Mouse (Mus musculus) spleen, adult 18-20 months (tissue): ENCODE measurements around the gene Lrp4.

Experiments used
- DNase-seq, 2 experiments: peaks; one replicate each; pipeline ENCODE4 v3.0.0; 2022; ENCODE audit warnings: mixed read lengths in 2 of 2

Gene Lrp4

GRCm38 (mm10) chr2:91454434-91454833 lies 2.9 kb upstream of the Lrp4 start:
- no peak for DNase-seq

- no peak for DNase-seq
Observed at GRCm38 (mm10) chr2:91455826-91456225, 1.5 kb upstream of the Lrp4 start.

- no peak for DNase-seq
Observed at GRCm38 (mm10) chr2:91456491-91457100, 715 bp upstream of the Lrp4 start.

DNA sequence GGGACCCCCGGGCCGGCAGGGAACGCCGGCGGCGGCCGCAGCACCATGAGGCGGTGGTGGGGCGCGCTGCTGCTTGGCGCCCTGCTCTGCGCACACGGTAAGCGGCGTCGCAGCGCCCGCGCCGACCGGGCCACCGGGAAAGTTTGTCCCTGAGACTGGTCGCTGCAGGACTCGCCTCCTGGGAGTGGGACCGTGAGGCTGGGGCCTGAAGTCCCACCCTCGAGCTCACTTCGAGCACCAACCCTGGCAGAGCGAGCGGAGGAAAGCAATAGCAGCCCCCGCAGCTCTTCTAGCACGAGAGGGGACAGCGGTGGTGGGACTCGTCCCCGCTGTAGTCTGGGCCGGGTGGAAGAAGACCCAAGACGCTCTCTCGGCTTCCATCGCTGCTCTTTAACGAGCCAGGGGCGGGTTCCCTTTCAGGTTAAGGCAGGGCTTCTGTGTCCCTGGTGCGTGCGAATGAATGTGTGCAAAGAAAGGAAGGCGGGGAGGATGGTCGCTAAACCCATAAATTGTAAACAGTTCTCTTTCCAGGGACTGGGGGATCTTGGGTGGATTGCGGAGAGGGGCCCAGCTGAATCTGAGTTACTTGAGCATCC lies 443 bp downstream of the Lrp4 start:
- DNase-seq = no peak

DNA sequence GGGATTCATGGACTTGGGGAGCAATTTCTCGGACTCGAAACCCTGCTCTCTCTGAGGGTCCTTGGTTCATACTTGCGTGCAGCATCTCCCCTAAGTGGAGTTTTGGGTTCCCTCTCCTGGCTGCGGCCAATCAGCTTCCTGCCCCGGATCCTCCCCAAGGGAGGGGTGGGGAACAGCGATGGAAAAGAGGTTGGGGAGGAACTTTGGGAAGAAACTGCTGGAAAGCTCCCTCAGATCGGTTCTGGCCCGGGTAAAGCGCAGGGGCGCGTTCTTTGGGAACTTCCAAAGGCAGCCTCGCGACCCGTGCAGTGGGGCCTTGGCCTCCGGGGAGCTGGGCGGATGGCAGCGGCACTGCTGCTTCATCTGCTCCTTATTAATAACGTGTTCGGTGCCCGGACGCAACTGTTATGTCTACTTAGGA lies 951 bp downstream of the Lrp4 start:
- peak in 1 of 2 experiments; percentile 9 for DNase-seq

- DNase-seq = no peak
Observed at GRCm38 (mm10) chr2:91458673-91459391, 1.5 kb downstream of the Lrp4 start.

DNA sequence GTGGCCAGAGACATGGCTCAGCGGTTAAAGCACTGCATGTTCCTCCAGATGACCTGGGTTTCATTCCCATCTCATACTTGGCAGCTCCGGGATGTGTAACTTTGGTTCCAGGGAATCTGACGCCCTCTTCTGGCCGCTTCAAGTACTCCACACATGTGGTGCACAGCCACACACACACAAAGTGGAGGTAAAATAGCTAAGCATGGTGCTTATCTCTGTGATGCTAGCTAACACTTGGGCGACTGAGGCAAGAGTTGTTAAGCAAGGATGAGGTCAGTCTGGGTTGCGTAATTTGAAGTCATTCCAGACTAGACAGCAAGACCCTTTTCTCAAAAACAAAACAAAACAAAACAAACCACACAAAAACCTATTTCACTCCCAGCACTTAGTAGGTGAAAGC lies 2.8 kb downstream of the Lrp4 start:
- DNase-seq = no peak

DNA sequence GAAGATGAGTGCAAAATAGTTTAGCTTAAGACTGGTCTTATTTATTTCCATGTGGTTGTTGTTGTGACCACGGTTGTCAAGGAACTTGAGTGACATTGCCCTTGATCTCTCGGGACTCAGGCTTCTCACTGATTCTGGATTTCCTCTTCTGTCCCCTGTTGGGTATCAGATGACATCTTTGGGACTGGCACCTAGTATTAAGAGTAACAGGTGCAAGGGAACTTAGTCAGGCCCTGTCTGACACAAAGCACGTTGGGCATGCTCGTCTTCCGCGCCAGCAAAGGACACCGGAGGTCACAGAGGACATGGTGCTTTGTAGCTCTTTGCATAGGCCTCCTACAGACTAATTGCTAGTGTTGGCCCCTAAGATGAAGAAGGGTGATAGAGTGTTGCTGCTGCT lies 3.5 kb downstream of the Lrp4 start:
- no peak for DNase-seq

GRCm38 (mm10) chr2:91461341-91461740 lies 4.0 kb downstream of the Lrp4 start:
- no peak for DNase-seq

DNA sequence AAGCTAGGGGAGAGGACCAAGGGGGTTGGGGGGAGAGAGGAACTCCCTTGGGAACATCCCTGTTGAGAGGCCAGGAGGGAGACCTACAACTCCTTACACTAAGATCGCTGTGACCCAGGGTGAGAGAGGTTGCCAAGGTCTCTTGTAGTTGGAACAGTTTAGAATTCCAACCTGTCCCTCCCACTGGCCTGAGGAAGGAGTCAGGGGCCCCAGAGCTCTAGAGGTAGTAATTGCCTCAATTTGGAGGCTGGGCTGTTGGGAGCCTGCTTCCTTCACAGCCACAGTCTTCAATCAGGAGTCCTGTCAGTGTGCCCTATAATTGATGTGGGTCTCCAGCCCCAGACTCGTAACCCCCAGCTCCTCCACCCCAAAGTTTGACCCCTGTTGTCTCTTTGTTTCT lies 4.9 kb downstream of the Lrp4 start:
- no peak for DNase-seq

DNA sequence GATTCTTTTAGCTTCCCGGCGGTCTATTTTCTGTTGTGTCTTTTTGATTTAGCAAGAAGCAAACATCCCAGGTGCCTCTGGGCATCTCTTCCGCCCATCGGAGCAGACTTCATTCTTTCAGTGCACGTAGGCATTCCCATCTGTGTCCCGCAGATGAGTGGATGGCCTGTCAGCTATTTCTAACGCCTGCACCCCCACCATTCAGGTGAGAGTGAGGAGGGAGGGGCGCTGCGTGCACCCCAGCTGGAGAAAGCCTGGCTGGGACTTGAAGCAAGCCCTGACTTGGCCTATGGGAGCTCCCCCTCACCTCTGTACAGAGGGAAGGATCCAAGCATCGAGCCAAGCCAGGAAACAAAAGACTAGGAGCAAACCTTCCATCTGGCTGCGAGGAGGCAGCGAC lies 5.4 kb downstream of the Lrp4 start:
- no peak for DNase-seq

DNA sequence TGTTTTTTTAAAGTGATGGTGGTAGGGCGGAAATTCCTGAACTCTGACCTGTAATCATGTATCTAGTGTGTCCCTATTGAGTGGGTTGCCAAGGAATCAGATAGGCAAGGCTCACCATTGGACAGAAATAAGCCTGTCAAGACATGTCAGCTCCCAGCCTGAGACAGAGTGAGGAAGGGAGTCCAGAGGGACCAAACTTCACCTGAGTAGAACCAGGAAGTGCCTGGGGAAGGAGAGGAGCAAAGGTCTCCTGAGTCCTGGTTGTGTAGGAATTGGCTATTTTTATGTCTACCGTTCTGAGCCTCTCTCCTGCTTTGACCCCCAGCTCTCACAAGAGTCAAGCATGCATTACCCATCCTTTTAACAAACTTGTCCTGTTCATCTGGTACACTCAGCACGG lies 8.6 kb downstream of the Lrp4 start:
- DNase-seq = no peak

DNA sequence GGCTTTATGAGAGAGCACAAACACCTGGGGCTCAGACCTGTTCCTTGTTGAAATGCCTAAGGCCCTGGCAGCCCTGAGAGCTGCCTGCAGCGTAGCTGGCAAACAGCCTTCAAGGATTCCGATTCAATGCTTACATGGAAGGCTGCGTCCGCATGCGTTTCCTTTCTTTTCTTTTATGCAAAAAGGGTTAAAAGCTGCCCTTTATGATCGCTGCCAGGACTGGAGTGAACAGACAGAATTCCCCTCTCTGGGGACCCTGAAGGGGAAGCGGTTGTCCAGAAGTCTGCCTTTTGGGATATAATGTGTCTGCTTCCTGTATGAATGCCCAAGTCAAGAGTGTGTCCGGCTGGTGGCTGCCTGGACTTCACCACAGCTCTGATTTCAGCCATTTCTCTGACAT lies 10.3 kb downstream of the Lrp4 start:
- no peak for DNase-seq

DNA sequence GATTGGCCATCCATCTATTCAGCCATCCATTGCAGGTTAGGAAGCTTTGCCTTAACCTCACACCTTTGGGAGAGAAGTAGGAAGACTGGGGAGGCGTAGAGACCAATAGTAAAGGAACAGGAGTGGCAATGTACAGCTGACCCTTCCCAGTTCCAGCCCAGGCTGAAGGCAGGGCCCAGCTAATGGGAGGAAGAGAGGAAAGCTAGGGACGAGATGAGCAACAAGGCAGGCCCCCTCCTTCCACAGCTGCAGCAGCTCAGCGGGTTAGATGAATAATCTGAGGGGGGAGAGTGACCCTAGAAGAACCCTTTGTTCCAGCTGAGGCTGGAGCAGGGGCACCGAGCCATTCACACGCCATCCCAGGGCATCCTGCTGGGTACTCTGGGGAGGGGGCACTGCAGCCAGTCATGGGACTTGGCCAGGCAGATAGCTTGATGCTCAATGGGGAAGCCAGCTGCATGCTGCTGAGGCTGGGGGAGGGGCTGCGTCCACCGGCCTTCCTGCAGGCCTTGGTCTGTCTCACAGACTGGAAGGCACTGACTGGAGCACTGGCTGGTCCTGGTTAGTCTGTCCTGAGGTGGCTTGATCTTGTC lies 12.8 kb downstream of the Lrp4 start:
- DNase-seq = no peak

GRCm38 (mm10) chr2:91474358-91474757 lies 17.0 kb downstream of the Lrp4 start:
- no peak for DNase-seq

DNA sequence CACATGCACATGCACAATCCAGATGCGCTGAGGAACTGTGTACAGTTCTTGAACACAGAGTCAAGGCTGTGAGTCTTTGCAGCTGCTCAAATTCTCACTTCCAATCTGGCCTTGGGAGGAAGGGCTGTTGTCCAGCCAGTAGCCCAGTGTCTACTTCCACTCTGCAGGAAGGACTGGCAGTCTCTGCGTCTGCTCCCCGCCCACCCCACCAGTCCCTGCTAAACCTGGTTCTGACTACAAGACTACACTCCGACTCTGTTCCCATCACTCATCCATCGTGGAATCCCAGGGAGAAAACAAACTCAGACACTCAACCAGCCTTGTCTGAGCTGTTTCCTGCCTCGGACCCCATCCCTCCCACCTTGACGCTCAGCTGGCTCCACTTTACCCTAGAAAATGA lies 18.5 kb downstream of the Lrp4 start:
- no peak for DNase-seq

DNA sequence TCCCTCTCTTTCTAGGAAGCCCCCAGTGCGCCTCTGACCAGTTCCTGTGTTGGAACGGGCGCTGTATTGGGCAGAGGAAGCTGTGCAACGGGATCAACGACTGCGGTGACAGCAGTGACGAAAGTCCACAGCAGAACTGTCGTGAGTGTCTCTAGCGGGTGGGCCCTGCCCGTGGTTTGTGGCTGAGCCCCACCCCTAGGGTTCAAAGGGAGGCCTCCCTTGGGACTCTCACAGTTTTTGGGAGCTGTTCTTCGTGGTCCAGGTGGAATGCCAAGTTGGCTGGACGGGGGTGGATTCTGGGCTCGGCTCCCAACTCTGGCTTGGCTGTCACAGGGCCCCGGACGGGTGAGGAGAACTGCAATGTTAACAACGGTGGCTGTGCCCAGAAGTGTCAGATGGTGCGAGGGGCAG lies 18.9 kb downstream of the Lrp4 start:
- no peak for DNase-seq

GRCm38 (mm10) chr2:91476841-91477240 lies 19.5 kb downstream of the Lrp4 start:
- no peak for DNase-seq

GRCm38 (mm10) chr2:91480399-91480801 lies 23.1 kb downstream of the Lrp4 start:
- DNase-seq = no peak

DNA sequence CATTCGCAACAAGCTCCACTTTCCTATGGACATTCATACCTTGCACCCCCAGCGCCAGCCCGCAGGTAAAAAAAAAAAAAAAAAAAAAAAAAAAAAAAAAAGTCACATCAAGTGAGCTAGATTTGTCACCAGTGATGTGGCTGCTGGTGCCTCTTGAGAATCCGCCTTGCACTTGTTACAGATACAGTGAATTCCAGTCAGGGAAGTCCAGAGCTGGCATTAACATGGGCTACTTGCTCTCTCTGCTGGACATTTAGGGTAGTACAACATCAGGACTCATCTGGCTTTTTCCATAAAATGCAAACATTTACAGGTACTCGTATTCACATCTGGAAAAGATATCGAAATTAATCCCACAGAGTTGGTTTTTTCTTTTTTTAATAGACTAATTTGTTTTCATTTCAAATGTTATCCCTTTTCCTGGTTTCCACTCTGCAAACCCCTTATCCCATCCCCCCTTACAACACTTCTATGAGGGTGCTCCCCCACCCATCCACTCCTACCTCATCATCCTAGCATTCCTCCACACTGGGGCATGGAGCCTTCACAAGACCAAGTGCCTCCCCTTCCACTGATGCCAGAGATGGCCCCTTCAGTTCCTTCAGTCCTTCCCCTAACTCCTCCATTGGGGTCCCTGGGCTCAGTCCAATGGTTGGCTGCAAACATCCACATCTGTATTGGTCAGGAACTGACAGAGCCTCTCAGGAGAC lies 23.6 kb downstream of the Lrp4 start:
- DNase-seq = no peak

DNA sequence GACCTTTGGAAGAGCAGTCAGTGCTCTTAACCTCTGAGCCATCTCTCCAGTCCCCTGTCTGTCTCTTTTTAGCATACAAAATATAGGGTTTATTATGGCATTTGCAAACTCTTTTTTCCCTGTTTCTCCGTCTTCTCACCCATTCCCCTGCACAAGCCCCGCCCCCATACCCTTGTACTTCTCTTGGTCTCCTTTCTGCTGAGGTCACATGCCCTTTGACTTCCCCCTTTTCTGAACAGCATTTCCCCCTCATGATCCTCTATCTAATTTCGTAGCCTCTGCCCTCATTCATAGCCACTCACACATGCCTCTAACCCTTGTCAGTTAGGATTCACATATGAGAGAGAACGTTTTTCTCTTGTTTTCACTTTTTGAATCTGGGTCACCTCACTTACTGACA lies 27.4 kb downstream of the Lrp4 start:
- DNase-seq = no peak

GRCm38 (mm10) chr2:91485256-91485655 lies 27.9 kb downstream of the Lrp4 start:
- no peak for DNase-seq

DNA sequence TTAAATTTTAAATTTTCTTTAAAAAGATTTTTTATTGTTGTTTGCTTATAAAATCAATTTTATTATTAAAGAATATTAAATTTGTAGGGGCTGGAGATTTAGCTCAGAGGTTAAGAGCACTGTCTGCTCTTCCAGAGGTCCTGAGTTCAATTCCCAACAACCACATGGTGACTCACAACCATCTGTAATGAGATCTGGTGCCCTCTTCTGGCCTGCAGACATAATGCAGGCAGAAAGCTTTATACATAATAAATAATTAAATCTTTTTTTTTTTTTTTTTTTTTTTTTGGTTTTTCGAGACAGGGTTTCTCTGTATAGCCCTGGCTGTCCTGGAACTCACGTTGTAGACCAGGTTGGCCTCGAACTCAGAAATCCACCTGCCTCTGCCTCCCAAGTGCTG lies 30.0 kb downstream of the Lrp4 start:
- DNase-seq = peak in 1 of 2 experiments; percentile 18
